Mouse (Mus musculus) hindlimb bud, embryonic 11.5 days (tissue): ENCODE results near the gene Mns1.

Experiments
- DNase-seq: peaks from one replicate; pipeline ENCODE4 v3.0.0-alpha.2; 2012; ENCODE audit warnings: low read depth, low spot score; ENCODE audit errors: extremely low spot score

Mns1 gene

GRCm38 (mm10) chr9:72468616-72469015 lies 30.8 kb downstream of the Mns1 start:
- DNase-seq: no peak

DNA sequence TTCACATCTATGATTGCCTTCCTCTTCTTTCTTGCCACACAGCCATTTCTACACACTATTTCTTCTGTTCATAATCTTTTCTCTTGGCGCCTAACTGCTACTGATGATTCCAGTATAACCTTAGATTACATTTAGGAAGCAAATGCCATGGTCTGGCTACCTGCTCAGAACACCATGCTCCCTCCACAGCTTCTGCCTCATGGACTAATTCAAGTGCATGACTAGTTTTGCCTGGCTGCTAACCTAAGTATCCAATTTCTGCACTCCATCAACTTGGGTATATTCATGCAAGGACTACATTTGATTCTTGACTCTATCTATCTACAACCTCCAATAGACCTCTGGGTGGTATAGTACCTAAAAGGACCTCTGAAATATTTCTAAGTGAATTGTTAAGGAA lies 32.0 kb downstream of the Mns1 start:
- DNase-seq: no peak

DNA sequence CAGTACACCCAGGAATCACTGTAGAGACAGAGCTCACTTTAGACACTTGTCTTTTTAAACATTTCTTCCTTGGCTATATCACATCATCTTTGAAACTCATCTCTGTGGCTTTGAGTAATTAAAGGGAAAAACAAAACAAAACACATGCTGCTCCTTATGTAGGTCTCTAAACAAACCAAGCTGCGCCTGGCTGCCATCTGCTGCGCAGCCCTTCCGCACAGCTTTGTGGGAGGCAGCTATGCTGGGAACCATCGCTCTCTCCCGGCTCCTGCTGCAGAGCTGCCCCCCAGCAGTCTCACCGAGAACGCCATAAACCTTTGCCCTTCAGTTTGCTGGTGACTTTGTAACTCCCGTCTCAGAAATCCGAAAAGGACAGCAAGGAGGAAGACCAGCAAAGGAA lies 37.7 kb downstream of the Mns1 start:
- no peak for DNase-seq

DNA sequence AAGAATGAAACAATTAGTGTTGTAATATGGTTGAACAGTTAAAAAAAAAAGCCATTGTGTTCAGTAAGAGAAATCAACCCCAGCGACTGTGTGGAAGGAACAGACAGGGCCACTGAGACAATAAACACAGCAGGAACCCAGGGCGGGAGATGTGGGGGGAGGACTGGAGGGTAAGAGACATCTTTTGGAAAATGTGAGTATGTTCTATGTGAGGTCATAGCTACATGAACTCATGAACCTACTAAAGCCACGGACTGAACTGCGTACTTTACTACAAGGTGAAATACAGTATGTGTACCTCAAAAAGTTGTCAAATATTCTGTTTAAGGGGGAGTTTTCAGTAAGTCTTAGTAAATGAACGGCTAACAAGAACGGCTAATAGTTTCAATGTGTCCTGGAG lies 39.5 kb downstream of the Mns1 start:
- no peak for DNase-seq

GRCm38 (mm10) chr9:72479276-72479675 lies 41.5 kb downstream of the Mns1 start:
- no peak for DNase-seq

DNA sequence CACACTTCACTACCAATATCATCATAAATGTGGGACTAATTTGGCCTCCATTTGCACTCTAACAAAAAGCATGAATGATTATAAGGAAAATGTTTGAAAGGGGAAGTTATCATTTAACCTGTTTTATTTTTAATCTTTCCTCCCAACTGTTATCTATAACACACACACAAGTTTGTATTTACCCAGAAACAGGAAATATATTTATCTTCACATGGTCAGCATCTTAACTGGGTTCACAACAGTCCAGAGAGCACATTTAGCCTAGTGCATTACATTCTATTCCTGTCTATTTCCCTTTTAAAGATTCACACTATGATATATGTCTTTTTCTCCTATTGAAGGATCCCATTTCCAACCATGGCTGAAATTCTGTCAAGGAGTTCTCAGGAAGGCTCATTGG lies 50.7 kb downstream of the Mns1 start:
- no peak for DNase-seq

DNA sequence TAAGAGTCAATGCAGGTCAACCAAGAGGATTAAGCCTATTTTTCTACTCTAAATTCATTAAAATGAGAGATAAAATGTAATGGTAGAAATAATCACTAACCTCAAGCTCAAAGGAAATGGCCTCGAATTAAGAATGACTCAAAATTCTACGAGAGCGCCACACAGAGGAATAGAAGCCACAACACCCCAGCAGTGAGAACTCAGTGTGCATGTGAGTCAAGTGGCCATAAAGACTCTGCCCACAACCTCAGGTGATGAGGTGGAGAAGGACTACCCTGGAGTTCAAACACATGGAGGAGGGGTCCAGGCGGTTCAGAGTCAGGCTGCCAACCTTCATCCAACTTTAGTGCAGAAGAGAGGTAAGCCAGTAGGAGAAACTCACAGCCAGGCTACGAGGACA lies 51.3 kb downstream of the Mns1 start:
- DNase-seq: no peak

GRCm38 (mm10) chr9:72491559-72492193 lies 53.9 kb downstream of the Mns1 start:
- peak; percentile 76 for DNase-seq

GRCm38 (mm10) chr9:72492194-72492565 lies 54.4 kb downstream of the Mns1 start, which contains the start of gene Tex9:
TSS of gene Tex9 (minus strand) at chr9:72492212.
- DNase-seq: no peak

DNA sequence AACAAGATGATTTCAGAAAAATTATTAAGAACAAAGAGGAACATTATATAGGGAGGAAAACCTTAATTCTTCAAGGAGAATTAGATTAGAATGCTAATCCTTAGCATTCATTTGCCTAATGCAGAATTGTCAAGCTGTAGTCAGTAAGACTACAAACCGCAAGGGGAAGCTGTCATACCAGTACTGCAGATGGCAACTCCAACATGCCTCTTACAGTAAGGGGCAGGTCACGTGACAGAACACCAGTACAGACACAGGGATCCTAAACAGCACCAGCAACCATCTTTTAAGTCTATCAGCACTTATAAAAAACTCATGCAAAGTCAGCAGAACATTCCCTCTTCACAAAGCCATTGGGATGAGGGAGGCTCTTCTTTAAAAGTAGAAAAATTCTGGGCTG lies 55.7 kb downstream of the Mns1 start:
- DNase-seq: no peak

- DNase-seq: no peak
Observed at GRCm38 (mm10) chr9:72493984-72494685, 56.3 kb downstream of the Mns1 start.

GRCm38 (mm10) chr9:72496691-72497090 lies 58.9 kb downstream of the Mns1 start:
- DNase-seq: no peak

- DNase-seq: no peak
Observed at GRCm38 (mm10) chr9:72497171-72497570, 59.4 kb downstream of the Mns1 start.
